Mouse (Mus musculus) frontal cortex, adult (tissue): ENCODE measurements at regions not wholly inside any gene's neighbourhood (a gene's known extent, or its start where the extent isn't known, plus 50 kb on each side); places are given as distances from the start of the nearest gene placed in this dataset.
A peak's percentile ranks its signal among the peaks of the same experiment; 100 is the strongest.
"Not testable (repeated sequence)": the region's sequence is repeated elsewhere in the genome, so short reads cannot be mapped to it uniquely, and the experiment has no call there.

ENCODE experiments used
- ATAC-seq: cut with Nextera tagmentation; 2 replicates; pipeline ENCODE4 v1.9.2; 2017; ENCODE audit warnings: mild to moderate bottlenecking, moderate library complexity, mixed read lengths; ENCODE audit not compliant: low TSS enrichment

GRCm38 (mm10) chr8:126776605-126777469 lies 168.8 kb downstream of the Tomm20 start:
- ATAC-seq = no peak

DNA sequence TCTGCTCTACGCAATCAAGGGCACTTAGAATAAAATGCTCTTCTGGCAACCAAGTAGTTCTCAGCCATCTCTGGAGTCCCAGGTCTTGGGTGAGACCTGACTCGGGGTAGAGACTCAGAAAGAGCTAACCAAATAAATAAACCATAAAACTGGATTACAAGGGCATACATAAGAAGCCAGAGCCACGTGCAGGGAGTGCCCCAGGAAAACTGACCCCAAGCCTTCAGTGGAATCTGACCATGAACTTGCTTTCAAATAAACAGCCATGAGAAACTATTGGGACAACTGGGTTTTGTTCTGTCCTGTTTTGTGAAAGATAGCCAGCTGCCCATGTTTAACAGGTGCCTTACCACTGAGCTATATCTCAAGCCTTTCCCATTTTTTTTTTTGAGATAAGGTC lies 170.3 kb downstream of the Tomm20 start:
- no peak for ATAC-seq

- ATAC-seq = no peak
Observed at GRCm38 (mm10) chr8:126774816-126775215, 170.8 kb downstream of the Tomm20 start.

DNA sequence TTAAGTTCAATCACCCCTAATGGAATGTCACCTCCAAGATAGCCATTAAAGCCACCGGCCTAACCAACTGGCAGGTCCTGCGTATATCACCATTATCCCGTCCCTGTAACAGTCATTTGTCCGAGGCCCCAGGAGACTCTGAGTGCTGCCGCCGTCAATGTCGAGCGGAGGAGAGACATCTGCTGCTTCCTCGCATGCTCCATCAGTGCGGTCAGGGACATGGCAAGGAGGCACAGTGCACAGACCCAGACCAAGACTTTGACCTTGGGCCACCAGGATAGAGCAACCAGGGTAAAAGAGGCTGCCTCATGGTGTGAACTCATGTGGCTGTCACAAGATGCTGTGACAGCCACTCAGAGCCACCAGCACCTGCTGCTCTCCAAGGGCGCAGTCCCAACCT lies 172.9 kb downstream of the Tomm20 start:
- no peak for ATAC-seq

DNA sequence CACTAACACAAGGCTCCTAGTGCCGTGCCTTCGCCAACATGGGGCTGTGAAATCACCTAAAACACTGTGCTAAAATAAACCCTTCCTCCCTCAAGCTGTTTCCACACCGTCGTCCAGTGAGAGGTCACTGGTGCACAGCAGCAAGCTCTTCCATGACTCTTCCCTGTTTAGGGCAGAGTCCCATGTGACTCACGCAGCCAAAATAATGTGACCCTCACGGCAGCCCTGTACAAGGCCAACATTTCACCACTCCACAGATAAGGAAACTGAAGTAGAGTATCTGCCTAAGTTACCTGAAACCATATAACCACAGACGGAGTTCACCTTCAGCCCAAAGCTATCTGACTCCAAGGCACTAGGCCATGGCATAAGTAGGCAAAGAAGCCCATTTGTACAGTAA lies 173.4 kb downstream of the Tomm20 start:
- no peak for ATAC-seq

DNA sequence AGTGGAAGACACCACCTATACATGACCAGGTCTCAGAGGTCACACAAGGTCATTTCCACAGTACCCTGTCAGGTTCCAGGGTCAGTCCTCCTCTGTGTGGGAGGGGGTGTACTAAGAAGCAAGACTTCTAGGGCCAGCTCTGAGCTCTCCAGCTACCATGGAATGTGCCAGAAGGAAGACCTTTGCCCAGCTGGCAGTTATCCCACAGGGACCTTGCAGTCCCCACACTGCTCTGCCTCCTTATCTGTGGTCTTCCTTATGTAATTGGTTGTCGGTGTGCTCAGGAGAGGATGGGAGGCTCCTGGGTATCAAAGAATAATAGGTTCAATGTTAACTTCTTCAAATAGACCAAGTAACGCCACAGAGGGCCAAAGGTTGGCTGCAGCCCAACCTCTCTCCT lies 175.3 kb downstream of the Tomm20 start:
- not testable (repeated sequence) for ATAC-seq

- ATAC-seq = no peak
Observed at GRCm38 (mm10) chr8:126768142-126768541, 174.4 kb upstream of the Irf2bp2 start.

- ATAC-seq = no peak
Observed at GRCm38 (mm10) chr8:126767341-126767740, 173.6 kb upstream of the Irf2bp2 start.

GRCm38 (mm10) chr8:126765693-126766238 lies 172.0 kb upstream of the Irf2bp2 start:
- no peak for ATAC-seq

DNA sequence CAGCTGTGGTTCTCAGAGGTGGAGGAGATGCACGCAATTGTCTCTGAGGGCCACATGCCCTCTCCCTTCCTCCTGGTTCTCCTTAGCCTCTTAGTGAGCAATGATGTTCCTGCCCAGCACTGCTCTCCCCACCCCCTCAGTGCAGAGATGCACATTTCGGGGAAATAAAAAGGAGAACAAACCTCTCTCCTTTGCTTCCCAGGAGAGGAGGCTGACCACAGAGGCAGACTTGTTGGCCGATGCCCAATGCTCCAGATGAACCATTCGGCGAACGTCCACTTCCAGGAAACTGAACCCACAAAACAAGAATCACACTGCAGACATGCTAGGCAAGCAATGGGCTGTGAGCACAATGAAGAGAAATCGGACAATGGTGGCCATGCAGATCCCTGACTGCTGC lies 169.8 kb upstream of the Irf2bp2 start:
- ATAC-seq = no peak

DNA sequence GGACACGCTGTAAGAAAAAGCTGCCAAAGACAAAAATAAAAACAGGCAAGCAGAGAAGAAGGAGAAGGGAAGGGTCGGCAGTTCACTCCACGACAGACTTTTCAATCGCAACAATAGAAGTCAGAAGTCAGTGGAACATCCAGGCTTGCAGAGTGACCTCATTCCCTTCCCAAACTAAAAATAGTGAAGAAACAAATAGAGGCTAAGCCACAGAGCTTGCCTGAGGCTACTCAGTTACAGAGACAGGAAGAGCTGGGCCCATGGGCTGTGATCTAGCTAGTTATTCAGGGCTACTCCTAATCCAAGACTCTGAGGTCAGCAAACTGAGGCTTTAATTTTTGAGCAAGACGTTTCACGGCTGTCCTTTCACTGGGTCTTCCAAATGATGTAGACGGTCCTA lies 165.9 kb upstream of the Irf2bp2 start:
- ATAC-seq = no peak

DNA sequence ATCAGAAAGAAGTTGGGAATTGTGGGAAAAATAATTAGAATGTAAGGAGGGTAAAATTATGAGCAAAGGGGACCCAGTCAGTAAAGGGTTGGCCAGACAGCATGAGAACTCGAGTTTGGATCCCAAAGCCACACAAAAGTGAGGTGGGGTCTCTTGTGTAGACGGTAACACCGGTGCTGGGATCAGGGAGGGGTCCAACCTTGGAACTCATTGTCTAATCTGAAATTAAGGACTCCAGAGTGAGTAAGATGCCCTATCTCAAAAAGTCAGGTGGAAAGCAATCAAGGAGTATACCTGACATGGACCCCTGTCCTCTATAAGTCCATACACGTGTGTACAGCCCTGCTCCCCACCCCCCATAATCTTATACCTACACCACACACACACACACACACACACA lies 165.2 kb upstream of the Irf2bp2 start:
- no peak for ATAC-seq

- ATAC-seq = peak; percentile 82
Observed at GRCm38 (mm10) chr8:126757951-126758757, 164.4 kb upstream of the Irf2bp2 start.

GRCm38 (mm10) chr8:126756300-126757097 lies 162.7 kb upstream of the Irf2bp2 start:
- ATAC-seq = no peak

GRCm38 (mm10) chr8:126755669-126756068 lies 161.9 kb upstream of the Irf2bp2 start:
- no peak for ATAC-seq

DNA sequence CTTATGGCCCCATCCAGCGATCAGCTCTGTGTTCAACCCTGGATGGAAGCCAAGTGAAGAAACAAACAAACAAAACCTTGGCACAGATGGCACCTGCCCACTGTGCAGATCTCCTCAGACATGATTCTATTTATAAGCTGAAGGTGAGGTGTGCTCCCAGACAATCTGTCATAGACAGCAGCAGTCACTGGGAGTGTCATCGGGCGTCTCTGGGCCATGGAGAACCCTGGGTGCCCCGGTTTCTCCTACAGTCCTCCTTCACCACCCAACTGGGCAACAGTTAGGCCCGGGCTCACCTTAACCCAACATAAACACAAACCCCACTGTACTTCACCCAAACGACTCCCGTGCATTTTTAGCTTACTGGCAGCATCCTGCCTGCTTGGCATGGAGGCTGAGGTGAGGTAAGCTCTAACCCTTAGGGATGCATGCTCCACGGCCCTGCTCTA lies 160.6 kb upstream of the Irf2bp2 start:
- no peak for ATAC-seq

DNA sequence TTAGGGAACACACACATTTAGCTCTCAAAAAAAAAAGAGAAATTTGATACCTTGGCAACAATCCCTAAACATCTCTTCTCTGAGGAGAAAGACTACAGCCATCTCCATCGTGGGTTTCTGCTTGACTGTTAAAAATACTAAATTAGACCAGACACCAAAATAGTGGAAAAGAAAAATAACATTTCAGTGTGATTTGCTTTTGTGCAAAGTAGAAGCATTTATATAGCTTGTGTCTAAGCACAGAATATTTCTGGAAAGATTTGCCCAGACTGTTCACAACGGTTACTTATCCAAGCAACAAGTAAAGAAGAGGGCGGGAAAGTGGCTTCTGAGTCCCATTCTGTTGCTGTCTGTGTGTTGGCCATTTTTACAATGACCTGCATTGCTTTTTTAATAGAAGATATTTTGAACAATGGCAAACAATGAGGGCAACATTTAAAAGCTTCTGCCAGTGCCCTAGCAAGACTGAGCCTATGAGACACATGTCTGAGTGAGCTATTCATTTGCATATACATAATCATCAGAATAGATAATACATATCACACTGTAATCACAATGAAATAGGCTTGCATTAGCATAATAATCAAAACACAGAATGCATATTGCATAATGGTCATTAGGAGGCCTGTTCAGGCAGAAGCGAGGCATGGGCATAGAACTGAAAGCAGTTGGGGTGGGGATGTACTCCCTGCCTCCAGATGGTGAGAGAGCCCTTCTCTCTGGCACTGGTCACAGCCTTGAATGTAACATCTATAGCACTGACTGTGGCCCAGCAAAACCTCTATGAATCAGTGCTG lies 159.5 kb upstream of the Irf2bp2 start:
- peak; percentile 56 for ATAC-seq

- no peak for ATAC-seq
Observed at GRCm38 (mm10) chr8:126751416-126752140, 157.8 kb upstream of the Irf2bp2 start.

- ATAC-seq = no peak
Observed at GRCm38 (mm10) chr8:126745992-126746775, 152.4 kb upstream of the Irf2bp2 start.
